In genomic region chr10:17723871-17724741, GRCm38 (mm10) we compare ENCODE assay signal across 7 mouse cellular contexts. TPM values are rescaled to one million over a fixed set of nuclear protein-coding genes. Genes with fewer than 3 reads are reported as not detected.
DNase-seq lines count a peak whose midpoint lies in the region; ATAC-seq and TF ChIP-seq lines count a peak whose summit lies in the region.

No protein-coding gene starts in this region.

- H3K4me2 ChIP-seq in intestine, postnatal 0 days (replicated peaks; ENCODE audit: low read depth) = peak overlapping the region; percentile 81
- peak overlapping the region; percentile 83 for H3K4me2 ChIP-seq in limb, embryonic 11.5 days (ENCODE audit: low read depth, severe bottlenecking)
- H3K4me2 ChIP-seq in midbrain, embryonic 12.5 days (replicated peaks) = peak overlapping the region; percentile 69

- H3K4me1 ChIP-seq in cortical plate, adult 2 months (ENCODE audit: control insufficient read depth, insufficient read depth, low read length) = peaks cover 5% of the 10 kb centered on the region; the same call in 1 of the 2 replicates
- peaks cover 3% of the 10 kb centered on the region; the same call in 1 of the 2 replicates for H3K4me1 ChIP-seq in intestine, postnatal 0 days (replicated peaks; ENCODE audit: control insufficient read depth, insufficient read depth, low read length)
- H3K4me1 ChIP-seq in limb, embryonic 11.5 days (ENCODE audit: control insufficient read depth, insufficient read depth, low read length) = peaks cover 18% of the 10 kb centered on the region; the same call in 1 of the 2 replicates
- H3K4me1 ChIP-seq in midbrain, embryonic 12.5 days = peaks cover 21% of the 10 kb centered on the region
- H3K4me1 ChIP-seq in small intestine, adult 2 months (ENCODE audit: control insufficient read depth, insufficient read depth, insufficient read length, low read length) = peaks cover 10% of the 10 kb centered on the region

- peak; percentile 63 to 74 for DNase-seq in gastrocnemius, postnatal 4 days (ENCODE audit: low spot score in 2 of 2)
- DNase-seq in limb, embryonic 11.5 days (ENCODE audit: low spot score) = peak; percentile 68

- H3K9ac ChIP-seq in intestine, postnatal 0 days (ENCODE audit: low read depth, low read length) = peak overlapping the region; percentile 93
- peak overlapping the region; percentile 97 for H3K9ac ChIP-seq in limb, embryonic 11.5 days (ENCODE audit: low read length)
- H3K9ac ChIP-seq in midbrain, embryonic 12.5 days (replicated peaks) = peak overlapping the region; percentile 95

- under 1% methylated on average over 65 of the region's 65 CpGs for WGBS in intestine, postnatal 0 days
- 0% methylated on average over 65 of the region's 65 CpGs for WGBS in limb, embryonic 11.5 days
- under 1% methylated on average over 65 of the region's 65 CpGs for WGBS in midbrain, embryonic 12.5 days
- WGBS in small intestine, adult 2 months = under 1% methylated on average over 65 of the region's 65 CpGs

- H3K9me3 ChIP-seq in intestine, postnatal 0 days (ENCODE audit: control insufficient read depth) = no peaks in the 10 kb centered on the region
- no peaks in the 10 kb centered on the region for H3K9me3 ChIP-seq in limb, embryonic 11.5 days (ENCODE audit: control insufficient read depth, low read length)
- H3K9me3 ChIP-seq in midbrain, embryonic 12.5 days = no peaks in the 10 kb centered on the region

- peak overlapping the region; percentile 99 for H3K27ac ChIP-seq in cortical plate, adult 2 months (ENCODE audit: insufficient read depth, low read length)
- peak overlapping the region; percentile 97 for H3K27ac ChIP-seq in intestine, postnatal 0 days (ENCODE audit: low read depth, low read length)
- H3K27ac ChIP-seq in limb, embryonic 11.5 days (replicated peaks; ENCODE audit: low read depth, low read length) = peak overlapping the region; percentile 99
- peak overlapping the region; percentile 99 for H3K27ac ChIP-seq in midbrain, embryonic 12.5 days (replicated peaks)
- H3K27ac ChIP-seq in small intestine, adult 2 months (ENCODE audit: insufficient read depth, low read depth, low read length) = peak overlapping the region; percentile 95

- H3K36me3 ChIP-seq in intestine, postnatal 0 days (ENCODE audit: control insufficient read depth, insufficient read depth) = peaks cover 3% of the 10 kb centered on the region; the same call in 1 of the 2 replicates
- peaks cover 2% of the 10 kb centered on the region; the same call in 1 of the 2 replicates for H3K36me3 ChIP-seq in limb, embryonic 11.5 days (ENCODE audit: control insufficient read depth, insufficient read depth, low read length)
- no peaks in the 10 kb centered on the region for H3K36me3 ChIP-seq in midbrain, embryonic 12.5 days
- peaks cover 12% of the 10 kb centered on the region for H3K36me3 ChIP-seq in small intestine, adult 2 months (ENCODE audit: control insufficient read depth, insufficient read depth, low read length)

- peak overlapping the region; percentile 75 for H3K4me3 ChIP-seq in cortical plate, adult 2 months (ENCODE audit: insufficient read depth, low read length)
- peak overlapping the region; percentile 100 for H3K4me3 ChIP-seq in intestine, postnatal 0 days (ENCODE audit: low read depth, low read length)
- H3K4me3 ChIP-seq in limb, embryonic 11.5 days (ENCODE audit: low read depth, low read length) = peak overlapping the region; percentile 93
- H3K4me3 ChIP-seq in midbrain, embryonic 12.5 days = peak overlapping the region; percentile 94
- H3K4me3 ChIP-seq in small intestine, adult 2 months (ENCODE audit: low read depth, low read length) = peak overlapping the region; percentile 84

- peak; percentile 40 for ATAC-seq in activated CD4-positive, CD25-positive, alpha-beta regulatory T cell, adult 4 months
- ATAC-seq in intestine, postnatal 0 days = no peak
- peak; percentile 5; the same call in 1 of the 2 replicates for ATAC-seq in limb, embryonic 11.5 days (ENCODE audit: insufficient number of reproducible peaks, low FRiP score, low TSS enrichment, low read depth)
- ATAC-seq in midbrain, embryonic 12.5 days (ENCODE audit: low FRiP score, low read depth) = peak; percentile 12

- TF ChIP-seq CTCF in cortical plate, adult 2 months (IDR thresholded peaks at IDR 0.05; ENCODE audit: extremely low read depth, insufficient read depth, low read length) = peak; percentile 12; the same call in 1 of the 2 replicates
- TF ChIP-seq CTCF in intestine, postnatal 0 days (IDR thresholded peaks at IDR 0.05; ENCODE audit: low read depth) = peak; percentile 71
- TF ChIP-seq CTCF in small intestine, adult 2 months (IDR thresholded peaks at IDR 0.05; ENCODE audit: extremely low read depth, insufficient read length, insufficient replicate concordance, low read depth, low read length) = peak; percentile 60; the same call in 1 of the 2 replicates

- peak; percentile 3; the same call in 1 of the 2 replicates for TF ChIP-seq POLR2A in cortical plate, adult 2 months (IDR thresholded peaks at IDR 0.05; ENCODE audit: extremely low read depth, insufficient read depth, low read length)
- no peak for TF ChIP-seq POLR2A in small intestine, adult 2 months (IDR thresholded peaks at IDR 0.05; ENCODE audit: low read depth, low read length)

- H3K27me3 ChIP-seq in intestine, postnatal 0 days (replicated peaks; ENCODE audit: control insufficient read depth, insufficient read depth, low read length) = no peaks in the 10 kb centered on the region
- no peaks in the 10 kb centered on the region for H3K27me3 ChIP-seq in limb, embryonic 11.5 days (ENCODE audit: control insufficient read depth, insufficient read depth, low read length)
- no peaks in the 10 kb centered on the region for H3K27me3 ChIP-seq in midbrain, embryonic 12.5 days
- H3K27me3 ChIP-seq in small intestine, adult 2 months (ENCODE audit: control insufficient read depth, insufficient read depth, low read length) = no peaks in the 10 kb centered on the region

RNA-seq across cellular contexts. Expression of gene Cited2, which starts 1.1 kb away (rescaled TPM):
- 1 to 10 TPM; 5.1 to 7.6 TPM for polyA plus RNA-seq in activated CD4-positive, CD25-positive, alpha-beta regulatory T cell, adult 4 months (2017; shearing (Covaris generic))
- polyA plus RNA-seq in cortical plate, adult 2 months (2012; rRNA removed) = 36.0 and 41.9 TPM in 2 replicates
- total RNA-seq in gastrocnemius, postnatal 4 days (2021) = 10 to 100 TPM; 37.6 to 41.5 TPM
- polyA plus RNA-seq in intestine, postnatal 0 days (2015; fragmentation: Nextera tagmentation; extraction: Ambion mirVana) = 41.8 and 47.0 TPM in 2 replicates
- 70.7 and 73.1 TPM in 2 replicates for polyA plus RNA-seq in limb, embryonic 11.5 days (2014; fragmentation: Nextera tagmentation; extraction: Ambion mirVana)
- 96.7 and 103 TPM in 2 replicates for polyA plus RNA-seq in midbrain, embryonic 12.5 days (2016; fragmentation: Nextera tagmentation; extraction: Ambion mirVana)
- 48.2 and 143 TPM in 2 replicates for polyA plus RNA-seq in small intestine, adult 2 months (2012; rRNA removed)

Comparison
In these comparisons a context has a peak if more than half of its experiments do, and no peak if none do; other contexts are left out.
1. CTCF ChIP-seq: peak in every context shown above with its lines; median percentile 71 in intestine, postnatal 0 days; 60 in small intestine, adult 2 months; 12 in cortical plate, adult 2 months.